Mouse (Mus musculus): ENCODE data around the gene Spdl1. TPM values are rescaled to one million over a fixed set of nuclear protein-coding genes. Genes with fewer than 3 reads are reported as not detected.

Spdl1 gene
- total RNA-seq, 2 experiments from 2014 or later = 0.18 to 0.42 TPM

- no peak for DNase-seq (ENCODE audit: low spot score in 2 of 2)
Measured at GRCm38 (mm10) chr11:34762125-34762524, 71.3 kb downstream of the Spdl1 start.

GRCm38 (mm10) chr11:34759582-34759981 lies 73.9 kb downstream of the Spdl1 start:
- DNase-seq (ENCODE audit: low spot score in 2 of 2) = no peak

Other genes with a start within 250 kb of the Spdl1 start
- 1 to 10 TPM; 3.2 to 3.4 TPM for gene Dock2, start 49.7 kb downstream of the Spdl1 start, total RNA-seq (2021)